Comparison of ENCODE assay signal across 8 mouse cellular contexts in genomic region chr11:20603066-20603812, GRCm38 (mm10).
DNase-seq lines count a peak whose midpoint lies in the region; ATAC-seq lines count a peak whose summit lies in the region.

No protein-coding gene starts in this region.

- 0 out of 2 replicates have a peak overlapping the region, but pooled peaks have one; percentile 5 for H3K4me2 ChIP-seq in forebrain, embryonic 15.5 days (replicated peaks)
- peak overlapping the region; percentile 37; the same call in 1 of the 2 replicates for H3K4me2 ChIP-seq in intestine, embryonic 16.5 days (ENCODE audit: low read depth, low read length)
- H3K4me2 ChIP-seq in midbrain, embryonic 13.5 days (replicated peaks), result peak overlapping the region; percentile 34; the same call in 1 of the 2 replicates
- no peak overlapping the region for H3K4me2 ChIP-seq in liver, embryonic 11.5 days

- H3K4me3 ChIP-seq in forebrain, embryonic 15.5 days, result no peak overlapping the region
- no peak overlapping the region for H3K4me3 ChIP-seq in intestine, embryonic 16.5 days (ENCODE audit: low read length)
- no peak overlapping the region; the same call in 1 of the 2 replicates for H3K4me3 ChIP-seq in midbrain, embryonic 13.5 days (replicated peaks)
- H3K4me3 ChIP-seq in liver, embryonic 11.5 days (ENCODE audit: low read depth, low read length), result no peak overlapping the region

- H3K36me3 ChIP-seq in forebrain, embryonic 15.5 days, result no peaks in the 10 kb centered on the region
- no peaks in the 10 kb centered on the region for H3K36me3 ChIP-seq in intestine, embryonic 16.5 days (ENCODE audit: control insufficient read depth, insufficient read depth, low read length)
- H3K36me3 ChIP-seq in midbrain, embryonic 13.5 days, result no peaks in the 10 kb centered on the region
- no peaks in the 10 kb centered on the region for H3K36me3 ChIP-seq in liver, embryonic 11.5 days (ENCODE audit: control insufficient read depth, insufficient read depth, low read length)

- H3K27me3 ChIP-seq in forebrain, embryonic 15.5 days, result no peaks in the 10 kb centered on the region
- no peaks in the 10 kb centered on the region for H3K27me3 ChIP-seq in intestine, embryonic 16.5 days (replicated peaks; ENCODE audit: control insufficient read depth, insufficient read depth, low read length)
- no peaks in the 10 kb centered on the region for H3K27me3 ChIP-seq in midbrain, embryonic 13.5 days
- no peaks in the 10 kb centered on the region for H3K27me3 ChIP-seq in liver, embryonic 11.5 days (replicated peaks; ENCODE audit: control insufficient read depth, insufficient read depth, low read length)

- H3K9me3 ChIP-seq in forebrain, embryonic 15.5 days, result no peaks in the 10 kb centered on the region
- no peaks in the 10 kb centered on the region for H3K9me3 ChIP-seq in intestine, embryonic 16.5 days (ENCODE audit: control insufficient read depth, low read length)
- no peaks in the 10 kb centered on the region for H3K9me3 ChIP-seq in midbrain, embryonic 13.5 days
- H3K9me3 ChIP-seq in liver, embryonic 11.5 days (ENCODE audit: control insufficient read depth, low read length), result no peaks in the 10 kb centered on the region

- ATAC-seq in forebrain, embryonic 15.5 days (replicated peaks), result peak; percentile 79
- ATAC-seq in intestine, embryonic 16.5 days, result no peak
- ATAC-seq in midbrain, embryonic 13.5 days, result peak; percentile 85
- ATAC-seq in liver, embryonic 11.5 days (replicated peaks; ENCODE audit: low FRiP score), result no peak

- WGBS in forebrain, embryonic 15.5 days, result 55% methylated on average over 24 of the region's 24 CpGs
- WGBS in intestine, embryonic 16.5 days, result 51% methylated on average over 24 of the region's 24 CpGs
- 37% methylated on average over 24 of the region's 24 CpGs for WGBS in midbrain, embryonic 13.5 days
- 70% methylated on average over 24 of the region's 24 CpGs for WGBS in liver, embryonic 11.5 days

- H3K4me1 ChIP-seq in forebrain, embryonic 15.5 days, result peaks cover 7% of the 10 kb centered on the region; the same call in 1 of the 2 replicates
- 0 out of 2 replicates have a peak, but pooled peaks cover 2% of the 10 kb centered on the region for H3K4me1 ChIP-seq in intestine, embryonic 16.5 days (ENCODE audit: control insufficient read depth, insufficient read depth, low read length)
- H3K4me1 ChIP-seq in midbrain, embryonic 13.5 days (replicated peaks), result peaks cover 24% of the 10 kb centered on the region
- 0 out of 2 replicates have a peak, but pooled peaks cover under 1% of the 10 kb centered on the region for H3K4me1 ChIP-seq in liver, embryonic 11.5 days (replicated peaks; ENCODE audit: control insufficient read depth, insufficient read depth, low read length)

- intact Hi-C loops in left cerebral cortex, postnatal 14 days (cut with DNase I), result no loop called here
- intact Hi-C loops in left cerebral cortex, postnatal 36 days (cut with DNase I), result no loop called here

- peak; percentile 18 to 34 for DNase-seq in left cerebral cortex, postnatal 14 days (ENCODE audit: low spot score in 2 of 2)
- no peak for DNase-seq in left cerebral cortex, postnatal 36 days (ENCODE audit: low spot score in 2 of 2)
- no peak for DNase-seq in thymus, postnatal 36 days
- DNase-seq in liver, embryonic 11.5 days (ENCODE audit: low spot score), result no peak
- no peak for DNase-seq in T-cell, adult 2 months (ENCODE audit: low spot score)

- H3K27ac ChIP-seq in forebrain, embryonic 15.5 days (replicated peaks), result peak overlapping the region; percentile 67
- no peak overlapping the region for H3K27ac ChIP-seq in intestine, embryonic 16.5 days (ENCODE audit: low read length)
- H3K27ac ChIP-seq in midbrain, embryonic 13.5 days, result peak overlapping the region; percentile 86
- no peak overlapping the region for H3K27ac ChIP-seq in liver, embryonic 11.5 days (ENCODE audit: low read depth, low read length)

- no peak overlapping the region for H3K9ac ChIP-seq in forebrain, embryonic 15.5 days (replicated peaks)
- H3K9ac ChIP-seq in intestine, embryonic 16.5 days (ENCODE audit: low read depth, low read length), result no peak overlapping the region
- peak overlapping the region; percentile 34 for H3K9ac ChIP-seq in midbrain, embryonic 13.5 days (replicated peaks)
- no peak overlapping the region for H3K9ac ChIP-seq in liver, embryonic 11.5 days (ENCODE audit: low read depth, low read length)

Comparison
In these comparisons a context has a peak if more than half of its experiments do, and no peak if none do; other contexts are left out.
1. DNase-seq: peak in left cerebral cortex, postnatal 14 days (2 of 2); none in left cerebral cortex, postnatal 36 days (0 of 2), thymus, postnatal 36 days (0 of 2), liver, embryonic 11.5 days (single experiment) and T-cell, adult 2 months (single experiment).
2. ATAC-seq: peak in forebrain, embryonic 15.5 days (single experiment) and midbrain, embryonic 13.5 days (single experiment); none in intestine, embryonic 16.5 days (single experiment) and liver, embryonic 11.5 days (single experiment).
3. H3K27ac ChIP-seq: peak in forebrain, embryonic 15.5 days (single experiment) and midbrain, embryonic 13.5 days (single experiment); none in intestine, embryonic 16.5 days (single experiment) and liver, embryonic 11.5 days (single experiment).